13 mouse cellular contexts compared by ENCODE assay signal in the genomic region with DNA sequence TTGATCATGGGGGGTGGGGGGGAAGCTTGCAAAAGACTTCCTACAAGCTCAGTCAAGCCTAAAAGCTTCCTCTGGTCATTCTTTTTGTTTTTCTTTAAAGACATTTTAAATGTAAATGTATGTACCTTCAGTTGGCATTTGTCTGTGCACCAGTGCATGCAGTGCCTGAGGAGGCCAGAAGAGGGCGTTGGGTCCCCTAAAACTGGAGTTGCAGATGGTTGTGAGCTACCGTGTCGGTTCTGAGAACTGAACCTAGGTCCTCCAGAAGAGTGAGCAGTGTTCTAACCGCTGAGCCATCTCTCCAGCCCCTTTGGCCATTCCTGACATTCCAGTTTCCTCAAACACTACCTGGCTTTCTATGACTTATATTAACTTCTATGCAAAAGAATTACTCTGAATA. TPM values are rescaled to one million over a fixed set of nuclear protein-coding genes. Genes with fewer than 3 reads are reported as not detected.
A peak's percentile ranks its signal among the peaks of the same experiment; 100 is the strongest.
DNase-seq lines count a peak whose midpoint lies in the region; ATAC-seq and TF ChIP-seq lines count a peak whose summit lies in the region.
"Had no signal": no experiment of that assay in that cellular context is flagged by ENCODE, and none has a peak within 500 bp of the region (broad histone marks: within the 10 kb centered on the region; RNA-seq: fewer than 3 reads in every experiment).

No protein-coding gene starts in this region.

- no peak overlapping the region for H3K9ac ChIP-seq in liver, adult 2 months (ENCODE audit: low read depth, low read length)
- H3K9ac ChIP-seq in liver, embryonic 11.5 days (ENCODE audit: low read depth, low read length): no peak overlapping the region
- H3K9ac ChIP-seq: limb, embryonic 12.5 days; midbrain, embryonic 12.5 days had no signal

- no peak overlapping the region for H3K4me2 ChIP-seq in liver, embryonic 11.5 days
- H3K4me2 ChIP-seq: limb, embryonic 12.5 days; midbrain, embryonic 12.5 days had no signal

- DNase-seq in cerebellum, adult 8-10 months: peak; percentile 60
- DNase-seq in cerebellum, adult 9-11 months: no peak
- no peak for DNase-seq in liver, adult 2 months (ENCODE audit: extremely low read depth, low read depth, low spot score)
- no peak for DNase-seq in liver, embryonic 11.5 days (ENCODE audit: low spot score)
- DNase-seq in ES-CJ7 (ENCODE audit: low read depth, low spot score): peak; percentile 86
- DNase-seq in right cerebral cortex, adult 18-20 months: no peak
- no peak for DNase-seq in left cerebral cortex, adult 18-20 months (ENCODE audit: low spot score in 2 of 2)
- DNase-seq: adrenal gland, postnatal 14 days had no signal

- WGBS in liver, adult 2 months: 67% methylated on average over 4 of the region's 4 CpGs
- 60% methylated on average over 4 of the region's 4 CpGs for WGBS in liver, embryonic 11.5 days

- H3K4me3 ChIP-seq in liver, adult 2 months (ENCODE audit: insufficient read depth, low read depth, low read length): no peak overlapping the region
- no peak overlapping the region for H3K4me3 ChIP-seq in liver, embryonic 11.5 days (ENCODE audit: low read depth, low read length)
- H3K4me3 ChIP-seq: embryonic facial prominence, embryonic 10.5 days; limb, embryonic 12.5 days; midbrain, embryonic 12.5 days had no signal

- TF ChIP-seq CTCF in liver, adult 2 months (IDR thresholded peaks at IDR 0.05; ENCODE audit: low read depth, low read length): peak; percentile 49

- no peaks in the 10 kb centered on the region for H3K36me3 ChIP-seq in liver, adult 2 months (ENCODE audit: control insufficient read depth, insufficient read depth, low read length)
- H3K36me3 ChIP-seq in liver, embryonic 11.5 days (ENCODE audit: control insufficient read depth, insufficient read depth, low read length): no peaks in the 10 kb centered on the region
- H3K36me3 ChIP-seq: embryonic facial prominence, embryonic 10.5 days; limb, embryonic 12.5 days; midbrain, embryonic 12.5 days had no signal

- H3K4me1 ChIP-seq in liver, adult 2 months (ENCODE audit: control insufficient read depth, insufficient read depth, low read length): no peaks in the 10 kb centered on the region
- no peaks in the 10 kb centered on the region for H3K4me1 ChIP-seq in liver, embryonic 11.5 days (replicated peaks; ENCODE audit: control insufficient read depth, insufficient read depth, low read length)
- H3K4me1 ChIP-seq: limb, embryonic 12.5 days had no signal

- no peaks in the 10 kb centered on the region for H3K79me2 ChIP-seq in liver, adult 2 months (ENCODE audit: control insufficient read depth, insufficient read depth, low read length)

- no peaks in the 10 kb centered on the region for H3K9me3 ChIP-seq in liver, embryonic 11.5 days (ENCODE audit: control insufficient read depth, low read length)
- H3K9me3 ChIP-seq: embryonic facial prominence, embryonic 10.5 days; limb, embryonic 12.5 days; midbrain, embryonic 12.5 days had no signal

- H3K27me3 ChIP-seq in liver, adult 2 months (ENCODE audit: control insufficient read depth, insufficient read depth, low read length): no peaks in the 10 kb centered on the region
- peaks cover 4% of the 10 kb centered on the region; the same call in 1 of the 2 replicates for H3K27me3 ChIP-seq in liver, embryonic 11.5 days (replicated peaks; ENCODE audit: control insufficient read depth, insufficient read depth, low read length)
- H3K27me3 ChIP-seq: limb, embryonic 12.5 days; midbrain, embryonic 12.5 days had no signal

- ATAC-seq in liver, embryonic 11.5 days (replicated peaks; ENCODE audit: low FRiP score): no peak
- 0 out of 2 replicates have a peak, but pooled peaks have one; percentile 37 for ATAC-seq in erythroblast, adult 5-6 weeks (replicated peaks; ENCODE audit: low FRiP score, poor library complexity, severe bottlenecking)

- no peak overlapping the region for H3K27ac ChIP-seq in liver, adult 2 months (replicated peaks; ENCODE audit: insufficient read depth, low read depth, low read length)
- no peak overlapping the region for H3K27ac ChIP-seq in liver, embryonic 11.5 days (ENCODE audit: low read depth, low read length)
- H3K27ac ChIP-seq: embryonic facial prominence, embryonic 10.5 days; limb, embryonic 12.5 days; midbrain, embryonic 12.5 days had no signal

- no peak for TF ChIP-seq POLR2A in liver, adult 2 months (IDR thresholded peaks at IDR 0.05; ENCODE audit: extremely low read depth, insufficient read depth, low read length)

RNA-seq across cellular contexts. Expression of a gene that starts 20.1 kb away (rescaled TPM):
- total RNA-seq in liver, adult 2 months (2014; rRNA removed): 19.4 and 19.5 TPM in 2 replicates
- 12.7 and 12.8 TPM in 2 replicates for polyA plus RNA-seq in liver, adult 2 months (2012; rRNA removed)
- polyA plus RNA-seq in liver, embryonic 11.5 days (2014; fragmentation: Nextera tagmentation; extraction: Ambion mirVana): 104 and 108 TPM in 2 replicates
- total RNA-seq in erythroblast, adult 5-6 weeks (2015; ENCODE audit: low replicate concordance): 19.0 and 22.8 TPM in 2 replicates
- total RNA-seq in erythroblast, adult 5-6 weeks (2017; ENCODE audit: low replicate concordance): 119 and 258 TPM in 2 replicates
- total RNA-seq in left cerebral cortex, adult 18-20 months (2021): 100 to 1,000 TPM; 123 to 140 TPM

RNA-seq across cellular contexts. Expression of a gene that starts 26.4 kb away (rescaled TPM):
- total RNA-seq in liver, adult 2 months (2014; rRNA removed): 0.07 and 0.65 TPM in 2 replicates
- polyA plus RNA-seq in liver, adult 2 months (2012; rRNA removed): 0.07 and 0.10 TPM in 2 replicates
- 191 and 229 TPM in 2 replicates for polyA plus RNA-seq in liver, embryonic 11.5 days (2014; fragmentation: Nextera tagmentation; extraction: Ambion mirVana)
- total RNA-seq in erythroblast, adult 5-6 weeks (2015; ENCODE audit: low replicate concordance): 4,977 and 5,433 TPM in 2 replicates
- 6,454 and 7,565 TPM in 2 replicates for total RNA-seq in erythroblast, adult 5-6 weeks (2017; ENCODE audit: low replicate concordance)
- total RNA-seq in left cerebral cortex, adult 18-20 months (2021): under 1 TPM; 0.09 to 0.19 TPM
- polyA plus RNA-seq: C2C12 had no signal

RNA-seq across cellular contexts. Expression of a gene that starts 43.2 kb away (rescaled TPM):
- total RNA-seq in liver, adult 2 months (2014; rRNA removed): 7.1 and 8.5 TPM in 2 replicates
- 16.8 and 20.6 TPM in 2 replicates for polyA plus RNA-seq in liver, adult 2 months (2012; rRNA removed)
- 11.4 and 14.7 TPM in 2 replicates for polyA plus RNA-seq in liver, embryonic 11.5 days (2014; fragmentation: Nextera tagmentation; extraction: Ambion mirVana)
- total RNA-seq in erythroblast, adult 5-6 weeks (2015; ENCODE audit: low replicate concordance): 6.3 and 10.4 TPM in 2 replicates
- 5.7 and 9.3 TPM in 2 replicates for total RNA-seq in erythroblast, adult 5-6 weeks (2017; ENCODE audit: low replicate concordance)
- 100 to 1,000 TPM; 224 to 230 TPM for total RNA-seq in left cerebral cortex, adult 18-20 months (2021)

RNA-seq across cellular contexts. Expression of a gene that starts 53.6 kb away (rescaled TPM):
- total RNA-seq in liver, adult 2 months (2014; rRNA removed): 1.0 and 2.5 TPM in 2 replicates
- polyA plus RNA-seq in liver, adult 2 months (2012; rRNA removed): 1.2 and 2.1 TPM in 2 replicates
- polyA plus RNA-seq in liver, embryonic 11.5 days (2014; fragmentation: Nextera tagmentation; extraction: Ambion mirVana): 1.8 and 2.6 TPM in 2 replicates
- 3.1 TPM in 1 of 2 replicates, not detected in the other for total RNA-seq in erythroblast, adult 5-6 weeks (2015; ENCODE audit: low replicate concordance)
- 2.7 and 7.5 TPM in 2 replicates for total RNA-seq in erythroblast, adult 5-6 weeks (2017; ENCODE audit: low replicate concordance)
- 100 to 1,000 TPM; 477 to 484 TPM for total RNA-seq in left cerebral cortex, adult 18-20 months (2021)

RNA-seq across cellular contexts. Expression of a gene that starts 54.9 kb away (rescaled TPM):
- 18.1 and 19.0 TPM in 2 replicates for total RNA-seq in liver, adult 2 months (2014; rRNA removed)
- 33.5 and 34.2 TPM in 2 replicates for polyA plus RNA-seq in liver, adult 2 months (2012; rRNA removed)
- polyA plus RNA-seq in liver, embryonic 11.5 days (2014; fragmentation: Nextera tagmentation; extraction: Ambion mirVana): 41.6 and 44.8 TPM in 2 replicates
- total RNA-seq in erythroblast, adult 5-6 weeks (2015; ENCODE audit: low replicate concordance): 15.9 and 17.1 TPM in 2 replicates
- total RNA-seq in erythroblast, adult 5-6 weeks (2017; ENCODE audit: low replicate concordance): 17.0 and 28.0 TPM in 2 replicates
- 10 to 100 TPM; 65.1 to 71.0 TPM for total RNA-seq in left cerebral cortex, adult 18-20 months (2021)

Comparison
In these comparisons a context has a peak if more than half of its experiments do, and no peak if none do; other contexts are left out.
1. DNase-seq: peak in cerebellum, adult 8-10 months (single experiment) and ES-CJ7 (single experiment); none in cerebellum, adult 9-11 months (single experiment), liver, adult 2 months (single experiment), liver, embryonic 11.5 days (single experiment), right cerebral cortex, adult 18-20 months (single experiment) and left cerebral cortex, adult 18-20 months (0 of 2).
2. RNA of a gene that starts 26.4 kb away (total RNA-seq): 4,977 to 7,565 TPM in erythroblast, adult 5-6 weeks; 0.07 to 0.65 TPM in liver, adult 2 months and 0.09 to 0.19 TPM in left cerebral cortex, adult 18-20 months; every median in the first group is over 1,000 times any median in the second.
3. RNA of a gene that starts 43.2 kb away (total RNA-seq): 224 to 230 TPM in left cerebral cortex, adult 18-20 months; 7.1 to 8.5 TPM in liver, adult 2 months and 5.7 to 10.4 TPM in erythroblast, adult 5-6 weeks; every median in the first group is over 10 times any median in the second.